Mouse (Mus musculus): Measurements from ENCODE around the gene Prss8. TPM values are rescaled to one million over a fixed set of nuclear protein-coding genes. Genes with fewer than 3 reads are reported as not detected.
A peak's percentile ranks its signal among the peaks of the same experiment; 100 is the strongest.

Prss8 gene
- polyA plus RNA-seq, 1 experiment from 2014 or later, result 47.1 TPM

DNA sequence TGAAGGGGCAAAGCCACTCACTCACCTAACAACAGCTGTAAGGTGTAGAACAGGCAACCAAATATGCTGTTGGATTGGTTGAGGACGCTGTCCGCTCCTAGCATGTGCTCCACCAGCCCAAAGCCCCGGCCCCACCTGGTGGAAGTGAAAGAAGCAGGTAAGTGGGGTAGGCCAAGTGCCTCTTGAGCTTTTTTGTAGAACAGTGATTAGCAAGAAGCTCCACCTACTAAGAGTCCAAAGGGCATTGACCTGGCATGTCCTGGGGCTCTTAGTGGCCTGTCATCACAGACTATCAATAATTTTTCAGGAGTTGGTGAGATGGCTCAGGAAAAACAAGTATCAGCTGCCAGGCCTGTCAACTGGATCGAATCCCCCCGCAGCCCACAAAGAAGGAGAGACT lies 35.4 kb downstream of the Prss8 start:
- H3K36me3 ChIP-seq (ENCODE audit: control insufficient read depth, insufficient read depth, low read length), result peaks cover 21% of the 10 kb centered on the region
- H3K9ac ChIP-seq (ENCODE audit: low read depth, low read length), result peak overlapping the region; percentile 72; the same call in 1 of the 2 replicates
- H3K4me3 ChIP-seq (ENCODE audit: low read length), result peak overlapping the region; percentile 70
- peaks cover 7% of the 10 kb centered on the region; the same call in 1 of the 2 replicates for H3K4me1 ChIP-seq (ENCODE audit: control insufficient read depth, insufficient read depth, low read length)
- H3K4me2 ChIP-seq (replicated peaks; ENCODE audit: low read depth, low read length), result peak overlapping the region; percentile 88
- no peaks in the 10 kb centered on the region for H3K27me3 ChIP-seq (ENCODE audit: control insufficient read depth, insufficient read depth, low read length)
- no peak for ATAC-seq (ENCODE audit: low FRiP score, low TSS enrichment)
- no peak overlapping the region for H3K27ac ChIP-seq (ENCODE audit: low read depth, low read length)
- WGBS, result 56% methylated on average over 5 of the region's 5 CpGs
- no peaks in the 10 kb centered on the region for H3K9me3 ChIP-seq (ENCODE audit: control insufficient read depth, low read length)

DNA sequence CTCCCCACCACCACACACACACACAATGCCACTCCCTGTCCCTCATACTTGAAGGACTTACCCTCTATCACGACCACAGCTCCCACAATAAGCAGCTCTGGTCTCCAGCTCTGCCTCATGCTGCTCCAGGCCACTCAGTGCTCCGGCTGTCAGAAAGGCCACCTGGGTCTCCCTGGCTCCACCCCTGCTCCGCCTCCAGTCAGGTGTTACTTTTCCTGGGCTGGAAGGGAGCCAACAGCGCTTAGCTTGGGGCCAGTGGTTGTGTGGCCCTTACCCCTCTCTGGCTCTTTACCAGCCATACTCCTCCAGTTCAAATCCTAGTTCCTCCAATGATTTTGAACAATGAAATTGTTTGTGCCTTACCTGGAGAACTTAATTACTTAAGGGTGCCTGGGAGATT lies 39.1 kb downstream of the Prss8 start, which contains the start of gene Prss53:
TSS of gene Prss53 (minus strand) at position 173 of the 400 bp plus-strand sequence.
- Histone ChIP-seq H3K4me2 (replicated peaks; ENCODE audit: low read depth, low read length) (no peak within 1 kb of the TSS), H3K9me3 (ENCODE audit: control insufficient read depth, low read length) (no peaks in the 10 kb centered on the region), H3K4me1 (ENCODE audit: control insufficient read depth, insufficient read depth, low read length) (peaks cover 7% of the 10 kb centered on the region; the same call in 1 of the 2 replicates), H3K9ac (ENCODE audit: low read depth, low read length) (no peak within 1 kb of the TSS; the same call in 1 of the 2 replicates), H3K27me3 (ENCODE audit: control insufficient read depth, insufficient read depth, low read length) (no peaks in the 10 kb centered on the region), H3K27ac (ENCODE audit: low read depth, low read length) (no peak within 1 kb of the TSS), H3K36me3 (ENCODE audit: control insufficient read depth, insufficient read depth, low read length) (peaks cover 55% of the 10 kb centered on the region), H3K4me3 (ENCODE audit: low read length) (no peak within 1 kb of the TSS)
- WGBS, result 40% methylated on average over 4 of the region's 4 CpGs
- no peak for ATAC-seq (ENCODE audit: low FRiP score, low TSS enrichment)

DNA sequence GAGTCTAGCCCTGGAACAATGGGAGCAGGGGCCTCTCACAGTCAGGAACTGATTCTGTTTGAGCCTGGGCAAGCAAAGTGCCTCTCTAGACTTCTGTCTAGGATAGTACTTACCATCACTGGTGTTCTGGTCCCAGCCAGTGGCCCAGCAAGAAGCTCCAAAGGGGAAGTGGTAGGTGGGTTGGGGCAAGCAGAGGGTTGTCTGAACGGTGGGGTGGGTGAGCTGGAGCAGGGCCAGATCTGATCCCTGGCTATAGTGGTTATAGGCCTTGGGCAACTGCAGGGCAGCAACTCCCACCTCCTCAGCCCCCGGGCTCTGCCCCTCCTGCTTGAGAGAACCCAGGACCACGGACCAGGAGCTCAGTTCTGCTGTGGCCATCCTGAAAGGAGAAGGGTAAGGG lies 41.1 kb downstream of the Prss8 start:
- 71% methylated on average over 3 of the region's 3 CpGs for WGBS
- H3K4me3 ChIP-seq (ENCODE audit: low read length), result no peak overlapping the region
- no peaks in the 10 kb centered on the region for H3K9me3 ChIP-seq (ENCODE audit: control insufficient read depth, low read length)
- 0 out of 2 replicates have a peak, but pooled peaks cover 2% of the 10 kb centered on the region for H3K4me1 ChIP-seq (ENCODE audit: control insufficient read depth, insufficient read depth, low read length)
- no peak overlapping the region for H3K9ac ChIP-seq (ENCODE audit: low read depth, low read length)
- no peaks in the 10 kb centered on the region for H3K27me3 ChIP-seq (ENCODE audit: control insufficient read depth, insufficient read depth, low read length)
- no peak overlapping the region for H3K27ac ChIP-seq (ENCODE audit: low read depth, low read length)
- ATAC-seq (ENCODE audit: low FRiP score, low TSS enrichment), result no peak
- peaks cover 71% of the 10 kb centered on the region for H3K36me3 ChIP-seq (ENCODE audit: control insufficient read depth, insufficient read depth, low read length)
- H3K4me2 ChIP-seq (replicated peaks; ENCODE audit: low read depth, low read length), result no peak overlapping the region

DNA sequence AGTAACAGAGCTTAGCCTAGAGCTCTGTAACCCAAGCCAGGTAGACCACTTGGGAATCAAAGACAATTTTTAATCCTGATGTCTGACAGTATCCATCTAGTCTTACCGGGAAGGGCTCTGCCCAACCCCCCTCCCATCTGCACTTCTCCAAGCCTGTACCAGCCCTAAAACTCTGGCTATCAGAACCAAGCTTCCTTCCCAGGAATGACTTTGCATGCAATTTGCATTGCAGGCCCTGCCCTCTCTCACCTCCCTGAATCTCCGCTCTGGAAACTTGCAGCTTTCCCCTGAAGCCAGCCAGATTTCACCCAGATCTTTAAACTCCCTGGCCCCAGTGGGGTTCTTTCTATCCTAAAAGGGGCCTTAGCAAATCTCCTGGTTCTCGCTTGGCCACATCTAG lies 42.1 kb downstream of the Prss8 start:
- H3K36me3 ChIP-seq (ENCODE audit: control insufficient read depth, insufficient read depth, low read length), result peaks cover 74% of the 10 kb centered on the region
- 77% methylated on average over 3 of the region's 3 CpGs for WGBS

DNA sequence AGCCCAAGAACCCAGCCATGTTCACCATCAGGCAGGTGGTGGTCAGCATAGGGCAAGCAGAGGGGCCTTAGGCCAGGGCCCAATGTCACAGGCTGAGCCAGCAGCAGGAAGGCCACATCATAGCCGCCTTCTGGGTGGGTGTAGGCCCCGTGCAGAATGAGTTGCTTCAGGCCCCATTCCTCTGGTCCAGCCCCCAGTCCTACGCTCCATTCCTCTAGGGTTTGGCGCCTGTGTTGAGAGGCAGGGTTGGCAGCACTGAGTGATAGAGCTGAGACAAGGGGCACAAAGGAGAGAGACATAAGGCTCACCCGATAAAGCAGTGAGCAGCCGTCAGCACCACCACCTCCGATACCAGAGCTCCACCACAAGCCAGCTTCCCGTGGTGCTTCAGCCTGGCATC lies 42.7 kb downstream of the Prss8 start:
- no peak overlapping the region for H3K4me3 ChIP-seq (ENCODE audit: low read length)
- no peak overlapping the region for H3K9ac ChIP-seq (ENCODE audit: low read depth, low read length)
- H3K27ac ChIP-seq (ENCODE audit: low read depth, low read length), result no peak overlapping the region
- no peak for ATAC-seq (ENCODE audit: low FRiP score, low TSS enrichment)
- no peaks in the 10 kb centered on the region for H3K9me3 ChIP-seq (ENCODE audit: control insufficient read depth, low read length)
- peaks cover 74% of the 10 kb centered on the region for H3K36me3 ChIP-seq (ENCODE audit: control insufficient read depth, insufficient read depth, low read length)
- 81% methylated on average over 8 of the region's 8 CpGs for WGBS
- H3K27me3 ChIP-seq (ENCODE audit: control insufficient read depth, insufficient read depth, low read length), result no peaks in the 10 kb centered on the region
- 0 out of 2 replicates have a peak, but pooled peaks cover 6% of the 10 kb centered on the region for H3K4me1 ChIP-seq (ENCODE audit: control insufficient read depth, insufficient read depth, low read length)
- no peak overlapping the region for H3K4me2 ChIP-seq (replicated peaks; ENCODE audit: low read depth, low read length)

More for the DNA sequence above, 42.1 kb downstream of the Prss8 start:
- H3K9me3 ChIP-seq (ENCODE audit: control insufficient read depth, low read length), result no peaks in the 10 kb centered on the region
- H3K27me3 ChIP-seq (ENCODE audit: control insufficient read depth, insufficient read depth, low read length), result no peaks in the 10 kb centered on the region
- H3K4me3 ChIP-seq (ENCODE audit: low read length), result no peak overlapping the region
- no peak for ATAC-seq (ENCODE audit: low FRiP score, low TSS enrichment)
- no peak overlapping the region for H3K9ac ChIP-seq (ENCODE audit: low read depth, low read length)
- H3K4me2 ChIP-seq (replicated peaks; ENCODE audit: low read depth, low read length), result no peak overlapping the region
- no peak overlapping the region for H3K27ac ChIP-seq (ENCODE audit: low read depth, low read length)
- 0 out of 2 replicates have a peak, but pooled peaks cover 6% of the 10 kb centered on the region for H3K4me1 ChIP-seq (ENCODE audit: control insufficient read depth, insufficient read depth, low read length)

DNA sequence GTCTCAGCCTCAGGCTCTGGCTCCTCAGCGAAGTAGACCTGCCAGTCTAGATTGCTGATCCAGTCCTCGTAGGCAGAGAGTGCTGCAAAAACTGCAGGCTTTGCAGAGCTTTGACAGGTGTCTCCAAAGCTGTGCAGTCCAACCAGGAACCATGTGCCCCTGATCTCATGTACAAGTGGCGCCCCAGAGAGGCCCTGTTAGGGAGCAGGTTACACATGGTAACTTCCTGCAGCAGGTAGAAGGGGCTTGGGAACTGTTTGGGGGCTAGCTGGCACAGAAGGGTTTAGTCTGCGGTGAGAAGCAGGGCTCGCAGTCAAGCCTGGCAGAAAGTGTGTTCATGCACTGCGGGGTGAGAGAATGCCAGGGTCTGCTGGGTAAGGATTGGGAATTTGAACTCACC lies 43.4 kb downstream of the Prss8 start:
- Histone ChIP-seq H3K27ac (ENCODE audit: low read depth, low read length) (no peak overlapping the region), H3K27me3 (ENCODE audit: control insufficient read depth, insufficient read depth, low read length) (no peaks in the 10 kb centered on the region), H3K4me3 (ENCODE audit: low read length) (no peak overlapping the region), H3K4me2 (replicated peaks; ENCODE audit: low read depth, low read length) (no peak overlapping the region), H3K9ac (ENCODE audit: low read depth, low read length) (no peak overlapping the region), H3K36me3 (ENCODE audit: control insufficient read depth, insufficient read depth, low read length) (peaks cover 79% of the 10 kb centered on the region), H3K4me1 (ENCODE audit: control insufficient read depth, insufficient read depth, low read length) (0 out of 2 replicates have a peak, but pooled peaks cover 6% of the 10 kb centered on the region), H3K9me3 (ENCODE audit: control insufficient read depth, low read length) (no peaks in the 10 kb centered on the region)
- ATAC-seq (ENCODE audit: low FRiP score, low TSS enrichment), result no peak
- 97% methylated on average over 6 of the region's 6 CpGs for WGBS

DNA sequence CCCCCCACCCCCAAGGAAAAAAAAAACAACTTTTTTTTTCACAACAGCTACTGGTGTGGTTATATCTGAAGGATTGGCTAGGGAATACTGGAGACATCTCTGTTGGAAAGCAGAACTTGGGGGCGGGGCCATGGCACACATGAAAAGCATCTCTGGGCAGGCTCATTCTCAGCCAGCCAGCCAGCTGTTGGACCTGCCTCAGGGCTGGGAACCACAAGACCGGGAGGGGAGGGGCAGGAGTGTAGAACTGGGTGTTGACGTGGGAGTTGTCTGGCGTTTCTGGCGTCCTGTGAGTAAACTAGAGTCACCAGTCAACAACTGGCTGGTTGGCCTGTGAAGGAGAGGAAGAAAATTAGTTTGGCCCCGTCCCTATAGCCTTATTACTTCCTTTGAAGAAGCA lies 44.0 kb downstream of the Prss8 start:
- no peak overlapping the region for H3K4me3 ChIP-seq (ENCODE audit: low read length)
- no peaks in the 10 kb centered on the region for H3K9me3 ChIP-seq (ENCODE audit: control insufficient read depth, low read length)
- 61% methylated on average over 6 of the region's 6 CpGs for WGBS
- no peak overlapping the region for H3K9ac ChIP-seq (ENCODE audit: low read depth, low read length)
- 0 out of 2 replicates have a peak, but pooled peaks cover 6% of the 10 kb centered on the region for H3K4me1 ChIP-seq (ENCODE audit: control insufficient read depth, insufficient read depth, low read length)
- no peak for ATAC-seq (ENCODE audit: low FRiP score, low TSS enrichment)
- H3K27ac ChIP-seq (ENCODE audit: low read depth, low read length), result no peak overlapping the region
- H3K36me3 ChIP-seq (ENCODE audit: control insufficient read depth, insufficient read depth, low read length), result peaks cover 85% of the 10 kb centered on the region
- no peak overlapping the region for H3K4me2 ChIP-seq (replicated peaks; ENCODE audit: low read depth, low read length)
- no peaks in the 10 kb centered on the region for H3K27me3 ChIP-seq (ENCODE audit: control insufficient read depth, insufficient read depth, low read length)

DNA sequence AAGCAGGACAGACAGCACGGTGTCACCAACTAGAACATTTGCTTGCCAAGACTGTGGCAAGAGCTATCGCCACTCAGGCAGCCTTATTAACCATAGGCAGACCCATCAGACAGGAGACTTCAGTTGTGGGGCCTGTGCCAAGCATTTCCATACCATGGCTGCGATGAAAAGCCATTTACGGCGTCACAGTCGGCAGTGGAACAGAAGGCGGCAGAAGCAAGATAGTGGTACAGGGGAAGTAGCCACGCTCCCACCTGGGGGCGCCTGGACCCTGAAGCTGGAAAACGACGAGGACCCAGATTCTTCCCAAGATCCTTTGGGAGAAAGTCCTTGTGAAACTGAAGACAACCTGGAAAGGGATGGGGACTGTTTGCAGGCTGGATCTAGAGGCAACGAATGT lies 49.5 kb downstream of the Prss8 start:
- H3K9me3 ChIP-seq (ENCODE audit: control insufficient read depth, low read length), result no peaks in the 10 kb centered on the region
- no peak overlapping the region for H3K4me3 ChIP-seq (ENCODE audit: low read length)
- no peak overlapping the region for H3K4me2 ChIP-seq (replicated peaks; ENCODE audit: low read depth, low read length)
- no peak overlapping the region for H3K9ac ChIP-seq (ENCODE audit: low read depth, low read length)
- ATAC-seq (ENCODE audit: low FRiP score, low TSS enrichment), result no peak
- H3K36me3 ChIP-seq (ENCODE audit: control insufficient read depth, insufficient read depth, low read length), result peaks cover 73% of the 10 kb centered on the region
- WGBS, result 85% methylated on average over 12 of the region's 12 CpGs
- H3K27ac ChIP-seq (ENCODE audit: low read depth, low read length), result no peak overlapping the region
- no peaks in the 10 kb centered on the region for H3K27me3 ChIP-seq (ENCODE audit: control insufficient read depth, insufficient read depth, low read length)
- 0 out of 2 replicates have a peak, but pooled peaks cover 12% of the 10 kb centered on the region for H3K4me1 ChIP-seq (ENCODE audit: control insufficient read depth, insufficient read depth, low read length)

DNA sequence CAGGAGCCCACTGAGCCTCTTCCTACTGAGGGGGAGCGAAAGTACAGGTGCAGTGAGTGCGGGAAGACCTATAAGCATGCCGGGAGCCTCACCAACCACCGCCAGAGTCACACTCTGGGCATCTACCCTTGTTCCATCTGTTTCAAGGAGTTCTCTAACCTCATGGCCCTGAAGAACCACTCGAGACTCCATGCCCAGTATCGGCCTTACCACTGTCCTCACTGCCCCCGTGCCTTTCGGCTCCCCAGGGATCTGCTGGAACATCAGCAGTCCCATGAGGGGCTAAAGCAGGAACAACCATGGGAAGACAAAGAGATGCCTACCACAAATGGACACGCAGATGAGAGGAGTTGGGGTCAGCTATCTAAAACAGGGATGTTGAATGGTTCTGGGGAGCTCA lies 50.6 kb downstream of the Prss8 start:
- no peak overlapping the region for H3K9ac ChIP-seq (ENCODE audit: low read depth, low read length)
- H3K27ac ChIP-seq (ENCODE audit: low read depth, low read length), result no peak overlapping the region
- peaks cover 64% of the 10 kb centered on the region for H3K36me3 ChIP-seq (ENCODE audit: control insufficient read depth, insufficient read depth, low read length)
- H3K9me3 ChIP-seq (ENCODE audit: control insufficient read depth, low read length), result no peaks in the 10 kb centered on the region
- no peak overlapping the region for H3K4me3 ChIP-seq (ENCODE audit: low read length)
- no peaks in the 10 kb centered on the region for H3K27me3 ChIP-seq (ENCODE audit: control insufficient read depth, insufficient read depth, low read length)
- H3K4me2 ChIP-seq (replicated peaks; ENCODE audit: low read depth, low read length), result no peak overlapping the region
- WGBS, result 96% methylated on average over 9 of the region's 9 CpGs
- no peak for ATAC-seq (ENCODE audit: low FRiP score, low TSS enrichment)
- peaks cover 15% of the 10 kb centered on the region; the same call in 1 of the 2 replicates for H3K4me1 ChIP-seq (ENCODE audit: control insufficient read depth, insufficient read depth, low read length)
